In the genomic region with DNA sequence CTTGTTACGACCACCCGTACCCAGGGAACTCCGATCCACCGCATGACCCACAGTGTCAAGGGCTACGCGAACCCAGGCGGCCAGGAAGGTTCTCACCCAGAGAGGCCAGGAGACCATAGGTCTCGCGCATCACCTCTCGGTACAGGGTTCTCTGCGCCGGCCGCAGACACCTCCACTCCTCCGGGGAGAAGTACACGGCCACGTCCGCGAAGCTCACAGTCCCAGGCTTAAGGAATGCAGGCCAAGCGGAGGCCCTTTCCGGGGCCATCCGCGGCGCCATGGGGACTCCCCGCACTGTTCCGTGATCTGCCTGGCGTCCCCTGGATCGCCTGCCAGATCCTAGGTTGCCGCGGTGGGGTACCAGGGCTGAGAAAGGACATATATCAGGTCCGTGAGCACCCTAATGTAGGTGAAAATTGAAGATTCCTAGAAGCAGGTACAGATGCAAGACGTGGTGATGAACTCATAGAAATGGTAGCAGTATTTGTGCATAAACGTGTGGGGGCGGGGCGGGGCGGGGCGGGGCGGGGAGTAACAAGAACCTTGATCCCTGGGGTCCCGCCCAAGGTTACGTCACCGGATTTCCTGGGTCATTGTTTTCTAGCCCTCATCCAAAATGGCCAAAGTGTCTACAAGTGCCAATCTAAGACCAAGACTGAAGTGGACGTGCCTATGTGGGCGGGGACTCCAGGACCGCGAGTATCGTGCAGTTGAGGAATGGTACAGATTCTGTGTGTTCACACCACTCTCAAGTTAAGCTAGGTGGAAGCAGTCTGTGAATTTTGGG, we compare ENCODE assay signal across 8 mouse cellular contexts. TPM values are rescaled to one million over a fixed set of nuclear protein-coding genes. Genes with fewer than 3 reads are reported as not detected.
A peak's percentile ranks its signal among the peaks of the same experiment; 100 is the strongest.
DNase-seq lines count a peak whose midpoint lies in the region; ATAC-seq and TF ChIP-seq lines count a peak whose summit lies in the region.

Gene E430018J23Rik (minus strand): TSS at position 473 of the 787 bp plus-strand sequence.

- H3K27ac ChIP-seq in ES-Bruce4 (ENCODE audit: insufficient read depth, low read length): no peak within 1 kb of the TSS
- peak within 1 kb of the TSS; percentile 82 for H3K27ac ChIP-seq in forebrain, embryonic 13.5 days
- H3K27ac ChIP-seq in liver, postnatal 0 days (ENCODE audit: low read depth): peak within 1 kb of the TSS; percentile 74
- H3K27ac ChIP-seq in neural tube, embryonic 14.5 days (ENCODE audit: low read depth, low read length): peak within 1 kb of the TSS; percentile 92

- peak within 1 kb of the TSS; percentile 59 for H3K9ac ChIP-seq in ES-Bruce4 (ENCODE audit: low read depth, poor library complexity, severe bottlenecking)
- peak within 1 kb of the TSS; percentile 76 for H3K9ac ChIP-seq in forebrain, embryonic 13.5 days
- H3K9ac ChIP-seq in liver, postnatal 0 days (replicated peaks): peak within 1 kb of the TSS; percentile 63
- peak within 1 kb of the TSS; percentile 86 for H3K9ac ChIP-seq in neural tube, embryonic 14.5 days (replicated peaks; ENCODE audit: low read depth, low read length)

- no peaks in the 10 kb centered on the region for H3K27me3 ChIP-seq in ES-Bruce4 (ENCODE audit: control insufficient read depth, insufficient read depth, low read length, poor library complexity, severe bottlenecking)
- H3K27me3 ChIP-seq in forebrain, embryonic 13.5 days: 0 out of 2 replicates have a peak, but pooled peaks cover 9% of the 10 kb centered on the region
- H3K27me3 ChIP-seq in liver, postnatal 0 days (ENCODE audit: insufficient read depth, low read length): no peaks in the 10 kb centered on the region
- H3K27me3 ChIP-seq in neural tube, embryonic 14.5 days (ENCODE audit: control insufficient read depth, insufficient read depth, low read length): no peaks in the 10 kb centered on the region

- TF ChIP-seq EP300 in ES-Bruce4 (IDR thresholded peaks at IDR 0.05; ENCODE audit: insufficient read depth, low read depth, low read length): 0 out of 2 replicates have a peak, but pooled peaks have one; percentile 16
- no peak for TF ChIP-seq EP300 in liver, postnatal 0 days (IDR thresholded peaks at IDR 0.05; ENCODE audit: low read depth)

- WGBS in forebrain, embryonic 13.5 days: under 1% methylated on average over 45 of the region's 45 CpGs
- under 1% methylated on average over 45 of the region's 45 CpGs for WGBS in large intestine, adult 2 months
- WGBS in liver, postnatal 0 days (ENCODE audit: insufficient replicate concordance): under 1% methylated on average over 45 of the region's 45 CpGs
- under 1% methylated on average over 45 of the region's 45 CpGs for WGBS in neural tube, embryonic 14.5 days

- DNase-seq in heart, postnatal 10 days: peak; percentile 99
- DNase-seq in large intestine, adult 2 months (ENCODE audit: low read depth, low spot score): peak; percentile 99
- peak; percentile 96 for DNase-seq in liver, postnatal 0 days
- DNase-seq in testis, postnatal 10 days (ENCODE audit: low spot score): peak; percentile 96

- TF ChIP-seq CTCF in ES-Bruce4 (IDR thresholded peaks at IDR 0.05; ENCODE audit: low read depth, low read length): no peak
- TF ChIP-seq CTCF in liver, postnatal 0 days (IDR thresholded peaks at IDR 0.05; ENCODE audit: low read depth): no peak

- intact Hi-C loops in heart, postnatal 10 days (cut with DNase I): no loop called here

- ATAC-seq in cerebellum, adult (ENCODE audit: insufficient number of reproducible peaks, low FRiP score, low TSS enrichment): peak; percentile 93
- peak; percentile 94 for ATAC-seq in forebrain, embryonic 13.5 days
- peak; percentile 96 for ATAC-seq in liver, postnatal 0 days
- ATAC-seq in neural tube, embryonic 14.5 days (ENCODE audit: low read depth): peak; percentile 93

- peak within 1 kb of the TSS; percentile 97 for H3K4me3 ChIP-seq in ES-Bruce4 (ENCODE audit: low read depth, low read length)
- H3K4me3 ChIP-seq in forebrain, embryonic 13.5 days: peak within 1 kb of the TSS; percentile 71
- peak within 1 kb of the TSS; percentile 59 for H3K4me3 ChIP-seq in liver, postnatal 0 days (ENCODE audit: low read depth, low read length)
- peak within 1 kb of the TSS; percentile 68 for H3K4me3 ChIP-seq in neural tube, embryonic 14.5 days (ENCODE audit: low read depth, low read length)

- TF ChIP-seq POLR2A in ES-Bruce4 (IDR thresholded peaks at IDR 0.05; ENCODE audit: insufficient read depth, low read length): peak; percentile 62

- no peaks in the 10 kb centered on the region for H3K9me3 ChIP-seq in ES-Bruce4 (replicated peaks; ENCODE audit: control insufficient read depth, insufficient read depth, low read length, poor library complexity, severe bottlenecking)
- H3K9me3 ChIP-seq in forebrain, embryonic 13.5 days (replicated peaks): no peaks in the 10 kb centered on the region
- no peaks in the 10 kb centered on the region for H3K9me3 ChIP-seq in liver, postnatal 0 days (ENCODE audit: low read length)
- H3K9me3 ChIP-seq in neural tube, embryonic 14.5 days (ENCODE audit: control insufficient read depth, low read length): no peaks in the 10 kb centered on the region

- peak within 1 kb of the TSS; percentile 78 for H3K4me2 ChIP-seq in forebrain, embryonic 13.5 days
- H3K4me2 ChIP-seq in liver, postnatal 0 days (ENCODE audit: low read depth, low read length): peak within 1 kb of the TSS; percentile 73
- peak within 1 kb of the TSS; percentile 78 for H3K4me2 ChIP-seq in neural tube, embryonic 14.5 days (ENCODE audit: low read depth, low read length)

- H3K36me3 ChIP-seq in ES-Bruce4 (ENCODE audit: control insufficient read depth, insufficient read depth, low read length, poor library complexity, severe bottlenecking): no peaks in the 10 kb centered on the region; the same call in 1 of the 2 replicates
- peaks cover 14% of the 10 kb centered on the region for H3K36me3 ChIP-seq in forebrain, embryonic 13.5 days (ENCODE audit: poor library complexity, severe bottlenecking)
- no peaks in the 10 kb centered on the region for H3K36me3 ChIP-seq in liver, postnatal 0 days (replicated peaks; ENCODE audit: insufficient read depth, low read length)
- no peaks in the 10 kb centered on the region for H3K36me3 ChIP-seq in neural tube, embryonic 14.5 days (ENCODE audit: control insufficient read depth, insufficient read depth, low read length)

- peaks cover 2% of the 10 kb centered on the region for H3K4me1 ChIP-seq in ES-Bruce4 (ENCODE audit: control insufficient read depth, insufficient read depth, low read length)
- peaks cover 17% of the 10 kb centered on the region for H3K4me1 ChIP-seq in forebrain, embryonic 13.5 days
- H3K4me1 ChIP-seq in liver, postnatal 0 days (ENCODE audit: insufficient read depth): peaks cover 15% of the 10 kb centered on the region
- peaks cover 10% of the 10 kb centered on the region; the same call in 1 of the 2 replicates for H3K4me1 ChIP-seq in neural tube, embryonic 14.5 days (ENCODE audit: control insufficient read depth, insufficient read depth, low read length)

RNA-seq across cellular contexts. Expression of gene E430018J23Rik, which starts in this region (rescaled TPM):
- 2.0 and 6.1 TPM in 2 replicates for polyA plus RNA-seq in ES-Bruce4 (2011; ENCODE audit: insufficient read depth, insufficient read length, low read depth, missing spikeins)
- polyA plus RNA-seq in forebrain, embryonic 13.5 days (2015; fragmentation: Nextera tagmentation; extraction: Ambion mirVana): 6.0 and 7.2 TPM in 2 replicates
- total RNA-seq in heart, postnatal 10 days (2021): 1 to 10 TPM; 4.7 to 5.7 TPM
- 10.2 and 15.5 TPM in 2 replicates for polyA plus RNA-seq in large intestine, adult 2 months (2012; rRNA removed)
- 1.9 and 2.6 TPM in 2 replicates for polyA plus RNA-seq in liver, postnatal 0 days (2015; fragmentation: Nextera tagmentation; extraction: Ambion mirVana)
- 6.0 and 7.8 TPM in 2 replicates for polyA plus RNA-seq in neural tube, embryonic 14.5 days (2014; fragmentation: Nextera tagmentation; extraction: Ambion mirVana)
